Mouse (Mus musculus): ENCODE measurements around the gene Nmrk1. TPM values are rescaled to one million over a fixed set of nuclear protein-coding genes. Genes with fewer than 3 reads are reported as not detected.
"Not testable (repeated sequence)": the region's sequence is repeated elsewhere in the genome, so short reads cannot be mapped to it uniquely, and the experiment has no call there.

Nmrk1 gene
- 8.0 and 8.3 TPM in 2 replicates for polyA plus RNA-seq (2015; fragmentation: Nextera tagmentation; extraction: Ambion mirVana)

DNA sequence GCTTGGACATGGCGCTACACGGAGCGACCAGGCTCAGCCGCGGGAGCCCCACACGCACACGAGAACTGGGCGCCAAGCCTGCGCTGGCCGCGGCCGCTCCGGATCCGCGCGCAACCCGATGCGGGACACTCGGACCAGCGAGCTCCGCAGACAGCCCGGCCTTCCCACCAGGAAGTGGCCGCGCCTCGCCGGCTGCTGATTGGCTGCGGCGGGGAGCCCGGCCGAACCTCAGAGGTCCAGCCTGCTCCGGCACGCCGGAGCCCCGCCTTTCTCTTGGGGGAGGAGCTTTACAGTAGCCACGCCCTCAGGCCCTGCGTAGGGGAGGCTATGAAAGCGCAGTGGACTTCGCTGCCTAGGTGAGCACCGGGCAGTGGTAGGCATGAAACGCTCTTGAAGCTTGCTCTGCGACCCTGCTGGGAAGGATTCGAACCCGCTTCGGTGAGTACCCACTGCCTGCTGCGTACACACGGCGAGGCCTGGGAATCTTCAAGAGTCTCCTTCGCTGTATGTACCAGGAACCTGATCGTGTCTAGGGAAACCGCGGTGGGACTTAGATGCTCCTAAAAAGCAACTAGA lies at the start of gene Nmrk1, which contains the start of gene Ostf1:
Gene Nmrk1 (plus strand): TSS at position 307 of the 576 bp plus-strand sequence.
Gene Ostf1 (minus strand): TSS at position 180 of the 576 bp plus-strand sequence.
- peak within 1 kb of the TSS; percentile 94 for H3K27ac ChIP-seq (ENCODE audit: low read length)
- H3K27me3 ChIP-seq (ENCODE audit: control insufficient read depth, insufficient read depth, low read length), result no peaks in the 10 kb centered on the region
- no peaks in the 10 kb centered on the region for H3K36me3 ChIP-seq (ENCODE audit: control insufficient read depth, insufficient read depth)
- under 1% methylated on average over 51 of the region's 51 CpGs for WGBS
- H3K4me1 ChIP-seq (ENCODE audit: control insufficient read depth, insufficient read depth, low read length), result peaks cover 16% of the 10 kb centered on the region
- H3K4me2 ChIP-seq (ENCODE audit: low read depth, low read length), result peak within 1 kb of the TSS; percentile 69
- peak within 1 kb of the TSS; percentile 92 for H3K9ac ChIP-seq (ENCODE audit: low read length)
- ATAC-seq (replicated peaks; ENCODE audit: extremely low read depth, insufficient read depth, low FRiP score), result peak; percentile 97
- H3K4me3 ChIP-seq (ENCODE audit: low read length), result peak within 1 kb of the TSS; percentile 97
- H3K9me3 ChIP-seq (replicated peaks; ENCODE audit: control insufficient read depth, low read length), result no peaks in the 10 kb centered on the region

DNA sequence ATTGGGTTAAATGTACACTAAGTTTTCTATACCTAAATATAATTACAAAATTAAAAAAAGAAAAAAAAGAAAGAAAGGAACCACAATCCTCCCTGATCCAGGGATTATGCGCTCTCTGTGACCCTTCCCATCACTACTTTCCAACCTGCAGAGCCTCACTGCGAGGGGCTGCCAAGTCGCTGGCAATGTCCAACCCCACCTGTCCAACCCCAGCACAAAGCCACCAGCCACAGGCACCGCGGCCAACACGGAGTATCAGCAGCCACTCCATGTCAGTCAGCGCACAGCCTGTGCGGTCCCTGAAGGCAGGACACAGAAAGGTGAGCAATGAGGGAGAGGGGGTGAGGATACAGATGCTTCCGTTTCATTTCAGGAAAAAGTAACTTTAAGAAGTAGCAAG lies 49.5 kb upstream of the Nmrk1 start:
- Histone ChIP-seq H3K9me3 (replicated peaks; ENCODE audit: control insufficient read depth, low read length) (no peaks in the 10 kb centered on the region), H3K4me3 (ENCODE audit: low read length) (no peak overlapping the region), H3K9ac (ENCODE audit: low read length) (no peak overlapping the region), H3K4me1 (ENCODE audit: control insufficient read depth, insufficient read depth, low read length) (peaks cover 15% of the 10 kb centered on the region), H3K4me2 (ENCODE audit: low read depth, low read length) (no peak overlapping the region), H3K27ac (ENCODE audit: low read length) (no peak overlapping the region), H3K36me3 (ENCODE audit: control insufficient read depth, insufficient read depth) (peaks cover 13% of the 10 kb centered on the region), H3K27me3 (ENCODE audit: control insufficient read depth, insufficient read depth, low read length) (no peaks in the 10 kb centered on the region)
- no peak for ATAC-seq (replicated peaks; ENCODE audit: extremely low read depth, insufficient read depth, low FRiP score)
- WGBS, result 93% methylated on average over 9 of the region's 9 CpGs

DNA sequence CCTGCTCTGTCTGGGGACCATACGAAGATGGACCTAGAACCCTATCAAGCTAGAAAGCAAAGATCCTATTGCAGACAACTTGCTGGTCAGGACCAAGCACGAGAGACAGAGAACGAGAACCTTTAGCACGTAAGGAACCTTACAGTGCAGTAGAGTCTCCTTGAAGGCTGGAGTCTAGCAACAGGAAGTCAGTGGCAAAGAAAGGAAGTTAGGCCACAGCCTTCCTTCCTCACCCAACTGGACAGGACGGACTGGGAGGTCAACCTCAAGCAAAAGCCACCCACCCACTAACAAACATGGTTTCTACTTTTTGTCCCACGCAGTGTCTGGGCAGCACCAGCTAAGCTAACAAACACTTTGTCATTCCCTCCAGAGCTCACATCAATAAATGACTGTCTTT lies 48.9 kb upstream of the Nmrk1 start:
- H3K4me3 ChIP-seq (ENCODE audit: low read length), result no peak overlapping the region
- WGBS, result 68% methylated on average over 6 of the region's 6 CpGs
- ATAC-seq (replicated peaks; ENCODE audit: extremely low read depth, insufficient read depth, low FRiP score), result no peak

DNA sequence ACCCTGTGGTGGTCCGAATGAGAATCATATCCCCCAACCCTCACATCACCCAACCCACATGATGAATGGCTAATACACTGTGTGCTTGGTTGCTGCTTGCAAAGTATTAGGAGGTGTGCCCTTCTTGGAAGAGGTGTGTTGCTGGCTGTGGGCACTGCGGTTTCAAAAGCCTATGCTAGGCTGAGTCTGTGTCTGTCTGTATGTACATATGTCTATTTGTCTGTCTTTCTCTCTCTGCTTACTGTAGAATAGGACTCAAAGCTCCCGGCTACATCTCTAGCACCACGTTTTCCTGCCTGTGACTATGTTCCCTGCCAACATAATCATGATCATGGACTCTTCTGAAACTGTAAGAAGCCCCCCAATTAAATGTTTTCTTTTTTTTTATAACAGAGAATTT lies 48.0 kb upstream of the Nmrk1 start:
- H3K36me3 ChIP-seq (ENCODE audit: control insufficient read depth, insufficient read depth), result peaks cover 13% of the 10 kb centered on the region
- no peak for ATAC-seq (replicated peaks; ENCODE audit: extremely low read depth, insufficient read depth, low FRiP score)
- no peak overlapping the region for H3K4me2 ChIP-seq (ENCODE audit: low read depth, low read length)
- H3K4me1 ChIP-seq (ENCODE audit: control insufficient read depth, insufficient read depth, low read length), result peaks cover 15% of the 10 kb centered on the region
- no peaks in the 10 kb centered on the region for H3K9me3 ChIP-seq (replicated peaks; ENCODE audit: control insufficient read depth, low read length)
- no peak overlapping the region for H3K27ac ChIP-seq (ENCODE audit: low read length)
- 92% methylated on average over 4 of the region's 4 CpGs for WGBS
- no peak overlapping the region for H3K9ac ChIP-seq (ENCODE audit: low read length)
- no peaks in the 10 kb centered on the region for H3K27me3 ChIP-seq (ENCODE audit: control insufficient read depth, insufficient read depth, low read length)
- no peak overlapping the region for H3K4me3 ChIP-seq (ENCODE audit: low read length)

More for the DNA sequence above, 48.9 kb upstream of the Nmrk1 start:
- no peaks in the 10 kb centered on the region for H3K9me3 ChIP-seq (replicated peaks; ENCODE audit: control insufficient read depth, low read length)
- H3K4me2 ChIP-seq (ENCODE audit: low read depth, low read length), result no peak overlapping the region
- peaks cover 13% of the 10 kb centered on the region for H3K36me3 ChIP-seq (ENCODE audit: control insufficient read depth, insufficient read depth)
- no peaks in the 10 kb centered on the region for H3K27me3 ChIP-seq (ENCODE audit: control insufficient read depth, insufficient read depth, low read length)
- peaks cover 15% of the 10 kb centered on the region for H3K4me1 ChIP-seq (ENCODE audit: control insufficient read depth, insufficient read depth, low read length)
- no peak overlapping the region for H3K9ac ChIP-seq (ENCODE audit: low read length)
- H3K27ac ChIP-seq (ENCODE audit: low read length), result no peak overlapping the region

DNA sequence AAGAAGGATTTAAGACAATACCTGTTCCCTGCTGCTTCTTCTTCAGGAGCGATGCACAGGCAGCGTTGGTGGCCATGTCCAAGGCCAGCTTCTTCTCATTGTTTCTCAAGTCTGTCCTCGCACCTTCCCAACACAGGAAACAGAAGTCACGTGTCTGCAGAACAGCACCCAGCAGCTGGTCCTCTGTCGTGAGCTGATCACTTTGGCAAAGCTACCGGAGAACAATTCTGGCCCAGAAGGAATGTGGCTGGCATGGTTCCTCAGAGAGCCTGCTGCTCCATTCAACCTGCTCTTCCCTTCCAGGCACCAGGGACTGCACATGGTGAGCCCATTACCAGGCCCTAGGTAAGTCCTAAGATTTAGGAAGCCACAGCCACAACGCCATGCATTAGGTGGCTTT lies 47.1 kb upstream of the Nmrk1 start:
- Histone ChIP-seq H3K27me3 (ENCODE audit: control insufficient read depth, insufficient read depth, low read length) (no peaks in the 10 kb centered on the region), H3K4me3 (ENCODE audit: low read length) (no peak overlapping the region), H3K9ac (ENCODE audit: low read length) (no peak overlapping the region), H3K9me3 (replicated peaks; ENCODE audit: control insufficient read depth, low read length) (no peaks in the 10 kb centered on the region), H3K4me2 (ENCODE audit: low read depth, low read length) (no peak overlapping the region), H3K36me3 (ENCODE audit: control insufficient read depth, insufficient read depth) (peaks cover 18% of the 10 kb centered on the region), H3K27ac (ENCODE audit: low read length) (no peak overlapping the region), H3K4me1 (ENCODE audit: control insufficient read depth, insufficient read depth, low read length) (peaks cover 15% of the 10 kb centered on the region)
- ATAC-seq (replicated peaks; ENCODE audit: extremely low read depth, insufficient read depth, low FRiP score), result no peak
- 90% methylated on average over 7 of the region's 7 CpGs for WGBS

DNA sequence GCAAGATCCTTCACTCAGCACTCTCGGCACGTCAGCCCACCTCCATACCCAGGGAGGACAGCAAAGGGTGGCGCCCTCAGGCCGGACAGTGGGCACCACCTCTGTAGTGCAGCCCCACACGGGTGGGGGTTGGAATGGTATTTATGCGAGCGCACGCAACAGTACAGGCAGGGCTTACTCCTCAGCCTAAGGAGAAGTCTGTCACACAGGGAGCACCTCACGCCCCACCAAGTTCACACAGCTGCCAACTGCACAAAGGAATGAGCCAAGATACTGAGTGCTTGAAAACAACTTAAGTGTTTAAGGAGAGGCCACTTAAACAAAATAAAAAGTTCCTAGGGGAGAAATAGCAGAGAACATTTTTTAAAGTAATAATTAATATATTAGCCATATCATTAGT lies 44.6 kb upstream of the Nmrk1 start:
- peak; percentile 28; the same call in 1 of the 2 replicates for ATAC-seq (replicated peaks; ENCODE audit: extremely low read depth, insufficient read depth, low FRiP score)
- Histone ChIP-seq H3K27ac (ENCODE audit: low read length) (no peak overlapping the region), H3K4me3 (ENCODE audit: low read length) (no peak overlapping the region), H3K36me3 (ENCODE audit: control insufficient read depth, insufficient read depth) (peaks cover 15% of the 10 kb centered on the region), H3K27me3 (ENCODE audit: control insufficient read depth, insufficient read depth, low read length) (no peaks in the 10 kb centered on the region), H3K9me3 (replicated peaks; ENCODE audit: control insufficient read depth, low read length) (no peaks in the 10 kb centered on the region), H3K4me2 (ENCODE audit: low read depth, low read length) (no peak overlapping the region), H3K4me1 (ENCODE audit: control insufficient read depth, insufficient read depth, low read length) (peaks cover 15% of the 10 kb centered on the region), H3K9ac (ENCODE audit: low read length) (no peak overlapping the region)
- 74% methylated on average over 9 of the region's 9 CpGs for WGBS

DNA sequence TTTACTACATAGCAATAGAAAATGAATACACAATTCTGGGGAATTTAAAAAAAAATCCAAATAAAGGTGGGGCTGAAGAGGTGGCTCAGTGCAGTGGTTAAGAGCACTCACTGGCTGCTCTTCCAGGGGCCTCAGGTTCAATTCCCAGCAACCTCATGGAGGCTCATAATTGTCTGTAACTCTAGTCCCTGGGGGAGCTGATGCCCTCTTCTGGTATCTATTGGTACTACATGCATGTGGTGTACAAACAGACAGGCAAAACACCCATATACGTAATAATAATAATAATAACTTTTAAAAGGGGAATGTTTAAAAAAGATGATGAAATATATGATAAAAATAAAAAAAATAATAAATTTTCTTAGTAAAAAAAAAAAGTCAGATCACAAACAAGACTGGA lies 43.5 kb upstream of the Nmrk1 start:
- Histone ChIP-seq H3K4me3 (ENCODE audit: low read length) (no peak overlapping the region), H3K4me2 (ENCODE audit: low read depth, low read length) (no peak overlapping the region), H3K9ac (ENCODE audit: low read length) (no peak overlapping the region), H3K36me3 (ENCODE audit: control insufficient read depth, insufficient read depth) (peaks cover 15% of the 10 kb centered on the region), H3K4me1 (ENCODE audit: control insufficient read depth, insufficient read depth, low read length) (peaks cover 15% of the 10 kb centered on the region), H3K27me3 (ENCODE audit: control insufficient read depth, insufficient read depth, low read length) (no peaks in the 10 kb centered on the region), H3K27ac (ENCODE audit: low read length) (no peak overlapping the region), H3K9me3 (replicated peaks; ENCODE audit: control insufficient read depth, low read length) (no peaks in the 10 kb centered on the region)
- 97% methylated on average over 1 of the region's 1 CpGs for WGBS
- no peak for ATAC-seq (replicated peaks; ENCODE audit: extremely low read depth, insufficient read depth, low FRiP score)

DNA sequence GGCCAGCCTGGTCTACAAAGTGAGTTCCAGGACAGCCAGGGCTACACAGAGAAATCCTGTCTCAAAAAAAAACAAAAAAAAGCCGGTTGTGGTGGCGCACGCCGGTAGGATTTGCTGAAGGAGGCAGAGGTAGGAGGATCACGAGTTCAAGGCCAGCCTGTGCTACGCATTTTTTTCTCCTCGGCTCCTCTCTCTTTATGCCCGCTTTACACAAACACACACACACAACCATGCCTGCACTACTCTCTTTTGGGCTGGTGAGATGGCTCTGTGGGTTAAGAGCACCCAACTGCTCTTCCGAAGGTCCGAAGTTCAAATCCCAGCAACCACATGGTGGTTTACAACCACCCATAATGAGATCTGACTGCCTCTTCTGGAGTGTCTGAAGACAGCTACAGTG lies 42.9 kb upstream of the Nmrk1 start:
- H3K9ac ChIP-seq (ENCODE audit: low read length); H3K27ac ChIP-seq (ENCODE audit: low read length); H3K4me2 ChIP-seq (ENCODE audit: low read depth, low read length); H3K9me3 ChIP-seq (replicated peaks; ENCODE audit: control insufficient read depth, low read length); H3K27me3 ChIP-seq (ENCODE audit: control insufficient read depth, insufficient read depth, low read length); ATAC-seq (replicated peaks; ENCODE audit: extremely low read depth, insufficient read depth, low FRiP score); H3K36me3 ChIP-seq (ENCODE audit: control insufficient read depth, insufficient read depth); H3K4me3 ChIP-seq (ENCODE audit: low read length): not testable (repeated sequence)
- 94% methylated on average over 10 of the region's 10 CpGs for WGBS
- peaks cover 15% of the 10 kb centered on the region for H3K4me1 ChIP-seq (ENCODE audit: control insufficient read depth, insufficient read depth, low read length)

DNA sequence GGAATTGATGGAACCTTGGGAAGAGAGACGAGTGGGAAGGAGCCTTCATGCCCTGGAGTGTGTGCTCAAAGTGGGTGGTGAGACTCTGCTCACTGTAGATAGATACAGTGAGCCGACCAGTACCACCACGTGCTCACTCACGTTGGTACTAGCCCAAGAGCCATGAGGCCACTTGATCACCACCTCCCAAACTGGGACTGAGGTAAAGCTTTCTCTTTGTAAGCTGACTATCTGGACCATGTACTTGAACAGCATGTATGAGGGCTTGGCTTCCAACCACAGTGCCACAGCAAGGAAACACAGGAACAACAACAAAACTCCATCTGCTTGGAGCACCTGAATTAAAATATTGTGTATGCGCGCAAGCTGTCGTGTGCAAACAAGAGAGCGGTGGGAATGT lies 42.5 kb upstream of the Nmrk1 start:
- H3K4me1 ChIP-seq (ENCODE audit: control insufficient read depth, insufficient read depth, low read length), result peaks cover 15% of the 10 kb centered on the region
- no peak overlapping the region for H3K27ac ChIP-seq (ENCODE audit: low read length)
- ATAC-seq (replicated peaks; ENCODE audit: extremely low read depth, insufficient read depth, low FRiP score), result no peak

More for the DNA sequence above, 42.5 kb upstream of the Nmrk1 start:
- H3K27me3 ChIP-seq (ENCODE audit: control insufficient read depth, insufficient read depth, low read length), result no peaks in the 10 kb centered on the region
- no peaks in the 10 kb centered on the region for H3K9me3 ChIP-seq (replicated peaks; ENCODE audit: control insufficient read depth, low read length)
- no peak overlapping the region for H3K4me3 ChIP-seq (ENCODE audit: low read length)
- no peak overlapping the region for H3K9ac ChIP-seq (ENCODE audit: low read length)
- 87% methylated on average over 8 of the region's 8 CpGs for WGBS
- H3K4me2 ChIP-seq (ENCODE audit: low read depth, low read length), result no peak overlapping the region
- H3K36me3 ChIP-seq (ENCODE audit: control insufficient read depth, insufficient read depth), result peaks cover 9% of the 10 kb centered on the region

Measured in heart, embryonic 16.5 days (tissue).